Mouse (Mus musculus): ENCODE results near the gene Cpsf2.

The Cpsf2 gene

DNA sequence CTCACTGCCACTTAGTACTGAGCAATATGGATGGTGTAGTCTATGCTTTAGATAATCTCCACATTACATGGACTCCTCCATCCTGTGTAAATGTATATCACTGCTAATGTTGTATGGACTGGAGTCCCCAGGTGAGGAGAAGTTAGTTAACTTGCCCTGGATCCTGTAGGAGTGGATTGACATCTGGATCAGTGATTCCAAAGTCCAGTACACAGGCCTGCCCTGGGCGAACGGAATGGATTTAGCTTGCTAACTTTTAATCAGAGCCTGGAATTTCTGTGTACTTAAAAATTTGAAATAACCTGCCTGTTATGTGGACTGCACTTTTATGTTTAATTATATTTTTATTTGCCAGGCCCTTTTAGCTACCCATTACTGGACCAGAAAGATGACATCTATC lies 5.8 kb downstream of the Cpsf2 start:
- DNase-seq: no peak

DNA sequence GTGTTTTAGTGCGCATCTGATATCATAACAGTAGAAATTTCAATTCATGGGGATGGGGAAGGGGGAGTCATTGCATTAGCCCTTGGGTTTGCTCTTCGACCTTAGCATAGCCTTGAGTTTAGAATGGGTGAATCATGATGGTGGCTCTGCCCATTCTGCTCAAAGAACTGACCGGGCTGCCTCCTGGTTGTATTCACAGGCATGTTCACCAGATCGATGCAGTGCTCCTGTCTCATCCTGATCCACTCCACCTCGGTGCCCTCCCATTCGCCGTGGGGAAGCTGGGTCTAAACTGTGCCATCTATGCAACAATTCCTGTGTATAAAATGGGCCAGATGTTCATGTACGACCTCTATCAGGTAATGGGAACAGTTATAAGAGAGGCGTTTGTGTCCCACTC lies 7.2 kb downstream of the Cpsf2 start:
- no peak for DNase-seq

DNA sequence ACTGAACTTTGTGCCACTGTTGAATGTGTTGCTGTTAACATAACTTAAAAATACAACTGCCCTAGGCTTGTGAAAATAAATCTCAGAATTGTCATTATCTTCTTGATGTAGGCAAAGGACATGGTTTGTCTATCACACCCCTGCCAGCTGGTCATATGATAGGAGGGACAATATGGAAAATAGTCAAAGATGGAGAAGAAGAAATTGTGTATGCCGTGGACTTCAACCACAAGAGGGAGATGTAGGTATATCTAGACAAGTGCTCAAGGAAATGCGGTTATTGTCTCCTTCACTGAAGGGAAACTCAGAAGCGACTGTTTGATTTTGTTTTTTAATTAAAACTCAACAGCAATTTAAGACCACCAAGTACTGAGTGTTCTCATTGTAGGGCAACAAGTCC lies 9.3 kb downstream of the Cpsf2 start:
- DNase-seq: peak; percentile 41

DNA sequence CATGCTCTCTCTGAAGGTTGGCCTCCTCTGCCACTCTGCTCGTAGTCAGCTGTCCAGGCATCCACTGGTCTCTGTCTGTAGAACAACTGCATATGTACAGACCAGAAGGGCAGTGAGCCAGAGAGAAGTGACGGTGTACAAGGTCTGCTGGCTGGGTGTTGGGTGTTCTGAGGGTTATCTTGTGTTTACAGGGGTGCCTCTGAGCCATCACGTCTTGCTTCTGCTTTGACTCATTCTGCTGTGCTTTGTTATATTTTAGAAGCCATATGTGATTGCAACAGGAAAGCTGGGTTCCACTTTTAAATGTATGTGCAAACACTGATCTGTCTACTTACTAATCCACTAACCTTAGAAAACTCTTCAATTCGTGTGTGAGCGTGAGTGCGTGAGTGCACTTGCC lies 11.9 kb downstream of the Cpsf2 start:
- no peak for DNase-seq

DNA sequence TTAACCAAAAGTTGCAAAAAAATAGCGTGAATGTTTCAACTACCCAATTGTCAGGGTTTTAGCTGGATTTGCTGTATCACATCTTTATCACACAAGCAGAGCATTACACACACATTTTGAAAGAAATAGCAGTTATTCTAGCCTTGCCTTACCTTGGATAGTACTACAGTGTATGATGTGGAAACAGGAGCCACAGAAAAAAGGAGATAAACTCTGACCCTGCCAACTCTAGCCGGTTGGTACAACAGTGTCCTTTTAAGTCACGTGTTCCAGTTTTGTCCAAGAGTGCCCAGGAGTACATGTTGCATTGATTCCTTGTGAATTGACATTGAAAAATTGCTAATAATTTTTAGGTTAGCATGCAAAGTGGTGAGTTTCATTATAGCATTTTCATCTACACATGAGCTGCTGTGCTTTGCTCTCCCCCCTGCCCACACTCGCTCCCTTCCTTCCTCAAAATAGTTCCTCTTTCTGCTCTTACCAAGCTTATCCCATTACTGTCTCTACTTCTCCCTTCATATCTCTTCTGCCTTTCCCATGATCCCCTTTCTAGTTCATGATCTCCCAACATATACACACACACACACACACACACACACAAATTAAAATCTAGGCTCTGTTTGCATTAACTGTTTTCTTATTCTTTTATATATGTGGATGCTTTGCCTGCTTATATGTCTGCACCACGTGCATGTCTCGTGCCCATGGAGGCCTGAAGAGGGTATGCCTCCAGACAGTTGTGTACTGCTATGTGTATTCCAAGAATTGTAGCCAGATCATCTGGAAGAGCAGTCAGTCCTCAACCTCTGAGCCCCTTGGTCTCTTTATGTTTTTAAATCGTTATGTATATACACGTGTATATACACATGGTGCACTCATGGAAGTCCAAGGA lies 19.0 kb downstream of the Cpsf2 start:
- DNase-seq: no peak

DNA sequence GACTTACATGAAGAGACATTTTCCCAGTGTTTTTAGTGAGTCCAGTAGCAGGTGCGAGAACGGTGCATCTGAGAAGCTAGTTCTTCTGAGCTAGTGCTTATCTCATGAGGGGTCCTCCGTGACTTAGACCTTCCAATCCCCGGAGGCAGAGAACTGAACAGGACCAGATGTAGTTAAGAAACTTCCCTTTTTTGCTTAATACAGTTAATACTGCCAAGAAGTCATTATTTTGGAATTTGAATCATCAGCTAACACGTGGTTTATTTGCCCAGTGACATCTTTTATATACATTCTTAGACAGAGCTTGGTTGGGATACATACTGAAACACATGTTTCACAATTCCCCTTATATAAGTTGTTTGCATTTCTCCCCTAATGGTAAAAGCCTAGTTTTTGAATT lies 23.1 kb downstream of the Cpsf2 start:
- DNase-seq: no peak

DNA sequence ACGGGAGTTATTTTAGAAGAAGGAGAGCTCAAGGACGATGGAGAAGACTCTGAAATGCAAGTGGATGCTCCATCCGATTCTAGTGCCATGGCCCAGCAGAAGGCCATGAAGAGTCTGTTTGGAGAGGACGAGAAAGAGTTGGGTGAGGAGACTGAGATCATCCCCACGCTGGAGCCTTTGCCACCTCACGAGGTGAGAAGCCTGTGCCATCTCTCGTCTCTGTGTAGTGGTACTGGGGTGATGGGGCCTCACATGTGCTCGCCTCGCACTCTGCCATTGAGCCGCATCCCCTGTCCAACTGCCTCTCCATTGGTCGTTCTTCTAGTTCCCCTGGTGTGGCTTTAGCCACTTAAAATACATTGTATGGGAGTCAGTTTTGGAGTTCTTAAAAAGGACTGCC lies 25.0 kb downstream of the Cpsf2 start:
- DNase-seq: no peak

DNA sequence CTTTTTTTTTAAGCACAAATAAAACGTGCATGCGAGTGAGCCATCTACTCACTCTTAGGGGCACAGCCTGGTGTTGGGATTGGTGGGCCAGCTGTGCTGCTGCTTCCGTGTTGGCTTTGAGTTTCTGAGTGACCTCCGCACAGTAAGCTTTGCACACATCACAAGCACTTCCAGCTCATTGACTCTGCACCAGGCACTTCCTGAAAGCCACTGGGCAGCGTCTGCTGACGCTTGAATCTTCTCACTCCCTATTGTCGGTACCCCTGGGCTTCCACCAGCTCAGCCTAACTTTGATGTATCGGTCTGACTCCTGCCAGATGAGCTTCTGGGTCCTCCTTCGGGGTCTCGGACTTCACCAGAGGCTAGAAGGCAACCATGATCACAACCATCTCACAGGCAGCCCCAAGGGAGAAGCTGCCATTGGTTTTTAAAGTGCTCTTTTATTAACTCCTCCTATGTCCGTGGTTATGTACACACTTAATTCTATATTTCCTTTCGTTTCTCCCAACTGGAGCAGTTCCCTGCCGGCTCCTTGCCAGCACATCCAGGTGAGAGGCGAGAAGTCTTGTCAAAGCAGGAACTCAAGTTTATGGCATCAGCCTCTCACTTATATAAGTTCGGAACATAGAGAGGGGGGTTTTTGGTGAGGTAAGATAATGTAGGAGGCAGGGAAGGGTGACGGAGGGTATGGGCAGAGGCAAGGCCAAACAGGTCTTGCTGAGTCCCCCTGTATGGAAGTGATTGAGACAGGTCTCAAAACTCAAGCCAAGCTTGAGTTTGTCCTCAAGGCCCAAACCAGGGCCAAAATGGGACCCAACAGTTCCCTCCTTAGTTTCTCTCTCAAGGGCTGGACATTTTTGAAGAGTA lies 32.6 kb downstream of the Cpsf2 start:
- no peak for DNase-seq

DNA sequence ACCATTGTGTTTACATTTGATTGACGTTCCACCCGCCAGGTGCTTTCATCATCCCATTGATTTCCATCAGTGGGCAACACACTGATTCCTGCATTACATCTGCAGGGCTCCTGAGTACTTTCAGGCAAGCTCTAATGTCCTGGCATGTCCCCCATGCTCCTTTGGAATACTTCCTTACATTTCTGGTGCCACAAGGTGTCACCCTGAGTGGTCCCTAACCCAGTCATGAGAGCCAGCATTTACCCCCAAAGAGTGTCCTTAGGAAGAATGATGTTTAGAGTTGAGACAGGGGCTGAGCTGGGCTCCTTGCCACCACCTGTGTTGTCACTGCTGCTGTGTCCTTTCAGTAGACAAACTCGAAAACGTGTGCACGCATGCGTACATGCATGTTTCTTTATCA lies 33.8 kb downstream of the Cpsf2 start:
- no peak for DNase-seq

DNA sequence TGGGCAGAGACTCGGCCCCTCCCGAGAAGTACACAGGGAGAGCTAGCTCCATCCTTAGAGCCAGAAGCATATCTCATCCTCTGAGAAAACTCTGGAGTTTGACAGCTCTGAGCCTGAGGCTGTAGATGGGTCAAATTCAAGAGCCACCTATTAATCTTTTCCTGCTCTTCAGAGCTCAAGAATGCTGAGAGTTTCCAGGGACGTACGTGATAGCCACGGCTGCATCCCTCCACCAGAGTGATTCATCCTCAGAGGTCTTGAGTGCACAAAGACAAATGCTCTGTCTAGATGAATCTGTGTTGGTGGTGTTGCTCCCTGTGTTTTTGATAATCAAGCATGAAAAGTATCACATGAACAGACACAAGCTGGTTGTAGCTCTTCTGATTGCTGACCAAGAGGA lies 38.6 kb downstream of the Cpsf2 start:
- DNase-seq: peak; percentile 36

DNA sequence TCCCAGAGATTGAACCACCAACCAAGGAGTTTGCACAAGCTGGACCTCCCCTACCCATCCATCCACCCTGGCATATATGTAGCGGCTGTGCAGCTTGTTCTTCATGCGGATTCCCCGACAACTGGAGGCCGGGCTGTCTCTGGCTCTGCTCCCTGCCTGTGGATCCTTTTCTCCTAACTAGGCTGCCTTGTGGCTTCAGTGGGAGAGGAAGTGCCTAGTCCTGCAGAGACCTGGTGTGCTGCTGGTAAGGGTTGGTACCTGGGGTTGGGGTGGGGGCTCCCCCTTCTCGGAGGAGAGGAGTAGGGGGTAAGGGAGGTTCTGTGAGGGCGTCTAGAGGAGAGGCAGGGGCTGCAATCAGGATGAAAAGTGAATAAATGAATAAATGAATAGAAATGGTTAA lies 39.3 kb downstream of the Cpsf2 start:
- no peak for DNase-seq

DNA sequence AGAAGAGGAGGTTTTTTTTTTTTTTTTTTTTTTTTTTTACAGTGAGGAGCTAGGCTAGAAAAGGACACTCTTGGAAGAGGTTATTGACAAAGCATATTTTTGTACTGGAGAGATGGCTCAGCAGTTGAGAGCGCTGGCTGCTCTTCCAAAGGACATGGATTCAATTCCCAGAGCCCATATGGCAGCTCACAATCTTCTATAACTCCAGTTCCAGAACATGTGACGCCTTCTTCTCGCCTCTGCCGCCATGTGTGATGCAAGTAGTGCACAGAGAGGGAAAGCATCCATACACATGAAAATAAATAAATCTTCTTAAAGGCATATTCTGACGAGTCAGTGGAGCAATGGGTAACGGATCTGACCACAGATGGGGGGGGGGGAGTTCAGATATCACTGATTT lies 46.1 kb downstream of the Cpsf2 start:
- no peak for DNase-seq

DNA sequence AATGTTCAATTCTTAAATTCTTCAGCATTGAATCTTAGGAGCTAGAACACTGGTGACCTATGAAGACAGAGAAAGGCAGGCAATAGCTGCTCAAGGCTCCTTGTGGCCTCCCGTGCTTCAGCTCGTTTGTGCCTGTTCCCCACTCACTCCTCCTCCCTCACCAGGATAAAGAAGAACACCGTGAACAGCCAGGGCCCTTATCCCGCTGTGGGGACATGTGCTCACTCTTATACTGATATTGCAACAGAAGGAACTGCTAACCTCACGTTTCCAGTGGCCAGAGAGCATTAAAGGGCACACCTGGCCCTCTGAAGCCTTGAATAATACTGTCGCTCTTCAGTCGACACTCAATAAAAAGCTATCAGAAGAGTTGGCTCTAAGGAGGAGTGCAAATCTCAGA lies 53.4 kb downstream of the Cpsf2 start:
- no peak for DNase-seq

DNA sequence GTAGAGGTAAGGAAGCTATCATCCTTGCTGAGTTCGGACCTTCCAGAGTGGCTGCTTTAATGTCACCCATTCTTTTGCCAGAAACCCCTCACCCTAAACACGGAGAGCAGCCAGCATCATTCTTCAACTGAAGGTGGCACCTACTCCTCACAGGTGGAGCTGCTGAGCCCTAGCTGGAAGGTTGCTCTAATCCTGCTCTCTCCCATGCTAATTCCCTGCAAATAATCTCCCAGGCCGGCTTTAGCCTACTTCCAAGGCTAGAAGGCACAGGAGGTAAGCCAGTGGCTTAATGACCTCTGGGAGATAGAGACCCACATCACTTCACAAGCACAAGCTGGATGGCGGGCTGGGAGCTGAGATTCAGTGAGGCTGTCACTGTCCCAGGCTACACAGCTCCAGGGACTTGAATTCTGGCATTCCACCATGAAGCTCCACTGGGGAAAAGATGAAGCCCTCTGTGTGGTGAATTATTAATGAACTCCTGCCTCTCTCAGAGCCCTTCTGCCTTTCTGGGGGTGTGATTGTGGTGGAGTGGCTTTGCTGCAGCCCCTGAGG lies 54.2 kb downstream of the Cpsf2 start:
- peak; percentile 82 for DNase-seq

DNA sequence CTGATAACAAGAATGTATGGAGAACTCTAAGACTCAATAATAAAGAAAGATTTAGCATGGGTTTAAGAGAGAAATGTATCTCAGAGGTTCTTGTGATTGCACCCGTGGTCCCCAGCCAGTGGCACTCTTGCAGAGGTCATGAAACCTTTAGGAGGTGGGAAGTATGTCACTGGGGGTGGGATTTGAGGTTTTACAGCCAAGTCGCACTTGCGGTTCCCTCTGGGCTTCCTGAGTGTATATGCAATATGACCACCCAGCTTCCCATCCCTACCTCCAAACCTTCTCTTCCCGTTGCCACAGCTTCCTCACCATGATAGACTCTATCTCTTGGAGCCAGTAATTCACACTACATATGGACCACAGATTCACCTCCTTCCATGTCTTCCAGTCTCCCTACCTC lies 59.1 kb downstream of the Cpsf2 start:
- DNase-seq: no peak

DNA sequence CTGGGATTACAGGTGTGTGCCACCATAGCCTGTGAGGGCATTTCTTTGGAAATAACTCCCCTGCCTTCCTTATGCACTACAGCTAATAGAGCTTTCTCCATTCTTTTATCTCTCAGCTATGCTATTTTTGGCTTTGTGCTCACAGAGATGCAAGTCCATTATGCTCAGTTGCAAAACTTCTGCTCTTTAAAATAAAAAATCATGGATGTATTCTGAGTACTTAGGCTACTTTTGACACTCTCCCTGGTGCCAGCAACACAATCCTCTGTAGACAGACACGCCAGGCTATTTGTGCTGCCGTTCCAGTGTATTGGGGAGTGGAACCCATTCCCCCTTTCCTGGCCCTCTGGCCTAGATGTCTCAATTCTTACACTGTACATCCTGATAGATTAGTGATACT lies 64.1 kb downstream of the Cpsf2 start:
- no peak for DNase-seq

DNA sequence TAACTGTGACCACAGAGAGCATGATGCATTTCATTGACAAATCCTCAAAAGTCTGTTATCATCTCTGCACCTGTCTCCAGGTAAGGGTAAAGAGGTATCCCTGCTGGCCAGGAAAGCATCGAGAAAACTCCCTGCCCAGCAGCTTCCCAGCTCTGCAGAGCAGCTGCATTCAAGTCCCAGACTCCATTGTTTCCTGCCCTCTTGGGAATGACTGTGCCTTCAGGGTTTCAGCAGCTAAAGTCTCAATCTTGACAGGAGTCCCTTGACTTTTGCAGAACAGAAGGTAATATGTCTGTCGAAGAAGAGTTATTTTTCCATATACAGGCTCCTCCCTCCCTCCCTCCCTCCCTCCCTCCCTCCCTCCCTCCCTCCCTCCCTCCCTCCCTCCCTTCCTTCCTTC lies 65.9 kb downstream of the Cpsf2 start:
- no peak for DNase-seq

DNA sequence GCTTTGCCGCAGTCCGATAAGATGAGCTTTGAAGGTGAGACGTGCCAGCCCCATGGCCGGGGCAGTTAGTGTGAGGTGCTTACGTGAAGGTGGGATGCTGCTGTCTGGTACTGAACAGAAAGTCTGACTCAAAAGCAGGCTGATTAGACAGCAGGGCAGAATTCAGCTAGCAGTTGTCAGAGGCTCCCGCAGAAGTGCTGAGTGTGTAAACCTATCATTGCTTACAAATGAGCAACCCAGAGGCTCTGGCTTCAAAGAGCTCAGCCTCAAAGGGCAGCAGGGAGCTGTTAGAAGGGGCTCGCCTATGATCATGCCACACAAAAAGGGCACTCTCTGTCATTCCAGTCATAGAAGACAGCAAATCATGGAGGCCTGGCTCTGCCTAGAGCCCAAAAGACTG lies 66.5 kb downstream of the Cpsf2 start:
- no peak for DNase-seq

DNA sequence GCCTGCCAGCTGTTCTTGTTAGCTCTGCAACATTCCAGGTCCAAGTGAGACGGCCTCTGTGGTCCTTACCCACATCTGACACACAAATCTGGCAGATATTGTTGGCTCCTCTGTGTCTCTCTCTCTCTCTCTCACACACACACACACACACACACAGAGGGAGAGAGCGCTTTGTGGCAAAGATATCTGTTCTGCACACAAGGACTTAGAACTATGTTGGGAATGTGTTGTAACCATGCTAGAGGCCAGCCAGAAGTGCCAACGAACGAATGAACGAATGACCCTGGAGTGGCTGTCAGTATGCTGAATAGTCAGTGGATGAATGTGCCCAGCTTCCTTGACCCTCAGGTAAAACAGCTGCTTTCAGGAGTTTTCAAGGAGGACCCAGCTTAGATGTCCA lies 68.1 kb downstream of the Cpsf2 start:
- DNase-seq: no peak

DNA sequence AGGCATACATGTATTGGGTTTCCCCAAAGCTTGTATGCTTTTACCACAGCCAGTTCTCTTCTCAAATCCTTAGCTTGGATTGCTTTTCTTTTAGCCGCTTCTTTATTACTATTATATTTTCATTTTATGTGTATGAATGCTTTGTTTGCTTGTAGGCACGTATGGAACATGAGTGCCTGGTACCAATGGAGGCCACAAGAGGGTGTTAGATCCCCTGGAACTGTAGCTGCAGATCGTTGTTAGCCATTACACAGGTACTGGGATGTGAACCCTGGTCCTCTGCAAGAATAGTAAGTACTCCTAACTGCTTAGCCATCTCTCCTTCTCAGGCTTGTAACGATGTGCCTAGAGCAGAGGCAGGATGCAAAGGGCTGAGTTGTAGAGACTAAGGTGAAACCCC lies 78.4 kb downstream of the Cpsf2 start:
- DNase-seq: no peak

DNA sequence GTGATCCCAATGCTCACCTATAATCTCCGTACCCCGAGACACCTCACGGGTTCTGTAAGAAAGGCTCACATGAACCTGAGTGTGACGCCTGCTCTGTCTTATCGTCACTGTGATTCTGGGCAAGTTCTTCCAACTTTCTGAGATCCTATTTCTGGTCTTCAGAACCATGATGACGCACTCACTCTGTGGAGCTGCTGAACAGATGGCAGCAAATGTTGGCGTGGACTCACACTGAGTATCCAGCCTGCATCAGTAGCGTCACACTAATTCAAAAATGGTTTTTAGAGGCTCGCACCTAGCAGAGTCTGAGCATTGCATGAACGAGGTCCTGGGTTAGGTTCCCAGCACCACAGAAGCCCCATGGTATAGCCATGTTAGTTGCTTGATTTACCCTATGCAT lies 80.0 kb downstream of the Cpsf2 start:
- DNase-seq: no peak
